Mouse (Mus musculus) limb, embryonic 15.5 days (tissue): ENCODE measurements around the gene Aldh1l1. TPM values are rescaled to one million over a fixed set of nuclear protein-coding genes. Genes with fewer than 3 reads are reported as not detected.
"Not testable (repeated sequence)": the region's sequence is repeated elsewhere in the genome, so short reads cannot be mapped to it uniquely, and the experiment has no call there.

Source experiments
- ATAC-seq: fragments of 200-750 bp; cut with Nextera tagmentation; 2 replicates; pipeline ENCODE4 v1.8.0; 2017; ENCODE audit warnings: low read depth, moderate TSS enrichment; ENCODE audit not compliant: insufficient number of reproducible peaks, low FRiP score, low TSS enrichment
- H3K27ac ChIP-seq: fragments of 300-500 bp; sonication (generic); 2 replicates; pipeline ENCODE4 v1.5.1; 2015; ENCODE audit warnings: moderate library complexity, mild to moderate bottlenecking, inconsistent platforms
- H3K27me3 ChIP-seq: fragments of 300-500 bp; sonication (generic); 2 replicates; pipeline ENCODE4 v1.6.1; 2015; ENCODE audit warnings: inconsistent platforms
- H3K36me3 ChIP-seq: fragments of 300-500 bp; sonication (generic); 2 replicates; pipeline ENCODE4 v1.6.1; 2015; ENCODE audit warnings: inconsistent platforms
- H3K4me1 ChIP-seq: fragments of 300-500 bp; sonication (generic); 2 replicates; pipeline ENCODE4 v1.6.1; 2015; ENCODE audit warnings: inconsistent platforms
- H3K4me2 ChIP-seq: fragments of 300-500 bp; sonication (generic); 2 replicates; pipeline ENCODE4 v1.6.1; 2015; ENCODE audit warnings: mild to moderate bottlenecking, inconsistent platforms
- H3K4me3 ChIP-seq: fragments of 300-500 bp; sonication (generic); 2 replicates; pipeline ENCODE4 v1.5.1; 2015; ENCODE audit warnings: mild to moderate bottlenecking, inconsistent platforms
- H3K9ac ChIP-seq: fragments of 300-500 bp; sonication (generic); 2 replicates; pipeline ENCODE4 v1.6.1; 2015; ENCODE audit warnings: inconsistent platforms
- H3K9me3 ChIP-seq: fragments of 300-500 bp; sonication (generic); 2 replicates; pipeline ENCODE4 v1.6.1; 2016; ENCODE audit warnings: inconsistent platforms
- WGBS: fragments of 180-500 bp; shearing (Covaris S2); methylation state at CpG from one replicate; pipeline ENCODE4 v1.1.7; 2015; 5-methylcytosine and 5-hydroxymethylcytosine counted together
- polyA plus RNA-seq: library from polyadenylated mRNA; unstranded; fragments of >200 nt; fragmentation: Nextera tagmentation; extraction: Ambion mirVana; gene quantifications from 2 replicates; pipeline ENCODE4 v1.2.1, GENCODE M21; 2015

Gene Aldh1l1
- polyA plus RNA-seq, 1 experiment from 2014 or later, result 1.9 TPM

GRCm38 (mm10) chr6:90625207-90625994 is 139.2 kb downstream of the Aldh1l1 start:
- Histone ChIP-seq H3K9me3 (no peaks in the 10 kb centered on the region), H3K4me2 (no peak overlapping the region), H3K27ac (no peak overlapping the region), H3K4me3 (no peak overlapping the region), H3K9ac (no peak overlapping the region), H3K4me1 (peaks cover 8% of the 10 kb centered on the region; the same call in 1 of the 2 replicates), H3K27me3 (no peaks in the 10 kb centered on the region), H3K36me3 (no peaks in the 10 kb centered on the region)
- no peak for ATAC-seq
- WGBS, result 71% methylated on average over 7 of the region's 7 CpGs

DNA sequence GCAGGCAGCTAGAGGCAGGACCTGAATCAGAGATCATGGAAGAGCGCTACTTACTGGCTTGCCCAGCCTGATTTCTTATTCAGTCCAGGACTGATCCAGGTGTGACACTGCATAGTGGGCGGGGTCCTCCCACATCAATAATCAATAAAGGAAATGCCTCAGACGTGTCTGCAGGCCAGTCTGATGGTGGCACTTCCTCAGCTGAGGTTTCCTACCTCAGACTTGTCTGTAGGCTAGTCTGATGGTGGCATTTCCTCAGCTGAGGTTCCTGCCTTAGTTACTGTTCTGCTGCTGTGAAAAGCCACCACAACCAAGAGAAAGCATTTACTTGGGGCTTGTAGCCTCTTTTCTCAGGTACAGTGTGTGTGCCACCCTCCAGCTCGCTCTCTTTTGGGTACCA is 141.3 kb downstream of the Aldh1l1 start:
- WGBS, result 84% methylated on average over 4 of the region's 4 CpGs
- H3K9me3 ChIP-seq, result no peaks in the 10 kb centered on the region
- ATAC-seq, result no peak

DNA sequence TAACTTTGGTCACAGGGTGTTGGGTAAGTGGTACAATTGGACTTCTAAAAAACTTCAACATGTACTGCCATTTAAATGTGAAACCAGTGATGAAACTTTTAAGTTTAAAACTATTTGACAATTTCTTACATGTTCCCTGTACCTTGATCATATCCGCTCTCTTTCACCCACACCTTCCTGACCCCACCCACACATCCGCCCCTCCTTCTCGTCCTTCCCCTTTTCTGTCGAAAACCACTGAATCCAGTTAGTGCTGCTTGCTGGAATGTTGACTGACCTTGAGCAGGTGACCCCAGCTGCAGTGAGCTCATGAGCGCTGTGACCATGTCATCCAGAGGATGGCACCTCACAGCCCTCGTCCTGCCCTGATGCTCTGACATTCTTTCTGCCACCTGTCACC is 143.3 kb downstream of the Aldh1l1 start:
- Histone ChIP-seq H3K27me3 (no peaks in the 10 kb centered on the region), H3K36me3 (no peaks in the 10 kb centered on the region), H3K9ac (no peak overlapping the region), H3K27ac (no peak overlapping the region), H3K9me3 (no peaks in the 10 kb centered on the region), H3K4me2 (no peak overlapping the region), H3K4me1 (0 out of 2 replicates have a peak, but pooled peaks cover 3% of the 10 kb centered on the region), H3K4me3 (no peak overlapping the region)
- no peak for ATAC-seq
- 81% methylated on average over 6 of the region's 6 CpGs for WGBS

More for the DNA sequence above, 141.3 kb downstream of the Aldh1l1 start:
- H3K27ac ChIP-seq, result no peak overlapping the region
- H3K27me3 ChIP-seq, result no peaks in the 10 kb centered on the region
- H3K4me3 ChIP-seq, result no peak overlapping the region
- no peak overlapping the region for H3K4me2 ChIP-seq
- no peaks in the 10 kb centered on the region for H3K36me3 ChIP-seq
- no peak overlapping the region for H3K9ac ChIP-seq
- H3K4me1 ChIP-seq, result peaks cover 8% of the 10 kb centered on the region; the same call in 1 of the 2 replicates

GRCm38 (mm10) chr6:90630427-90630826 is 144.2 kb downstream of the Aldh1l1 start:
- no peak overlapping the region for H3K4me2 ChIP-seq
- H3K36me3 ChIP-seq, result no peaks in the 10 kb centered on the region
- no peak overlapping the region for H3K9ac ChIP-seq
- ATAC-seq, result no peak
- H3K27me3 ChIP-seq, result no peaks in the 10 kb centered on the region
- H3K4me3 ChIP-seq, result no peak overlapping the region
- no peaks in the 10 kb centered on the region for H3K9me3 ChIP-seq
- WGBS, result 91% methylated on average over 7 of the region's 7 CpGs
- no peak overlapping the region for H3K27ac ChIP-seq
- 0 out of 2 replicates have a peak, but pooled peaks cover 2% of the 10 kb centered on the region for H3K4me1 ChIP-seq

- ATAC-seq, H3K36me3 ChIP-seq, H3K27ac ChIP-seq, H3K4me2 ChIP-seq, H3K9me3 ChIP-seq, H3K4me1 ChIP-seq, H3K4me3 ChIP-seq, H3K27me3 ChIP-seq, H3K9ac ChIP-seq: not testable (repeated sequence)
- WGBS, result 72% methylated on average over 3 of the region's 3 CpGs
These were observed 146.3 kb downstream of the Aldh1l1 start for GRCm38 (mm10) chr6:90632526-90632925.

DNA sequence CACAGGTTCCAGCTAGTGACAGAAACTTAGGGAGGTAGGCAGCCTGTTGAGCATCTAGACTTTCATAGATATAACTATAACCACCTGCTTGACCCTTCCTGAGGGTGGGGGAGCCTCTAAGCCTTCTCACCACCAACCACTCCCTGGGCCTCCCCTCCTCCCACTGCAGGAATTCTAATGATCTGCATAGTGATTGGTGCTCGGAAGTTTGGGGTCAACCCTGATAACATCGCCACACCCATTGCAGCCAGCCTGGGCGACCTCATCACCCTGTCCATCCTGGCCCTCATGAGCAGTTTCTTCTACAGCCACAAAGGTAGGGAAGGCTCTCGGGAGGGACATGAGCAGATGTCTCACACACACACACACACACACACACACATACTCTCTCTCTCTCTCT is 148.9 kb downstream of the Aldh1l1 start:
- Histone ChIP-seq H3K27ac (no peak overlapping the region), H3K36me3 (no peaks in the 10 kb centered on the region), H3K9me3 (no peaks in the 10 kb centered on the region), H3K4me3 (no peak overlapping the region), H3K27me3 (no peaks in the 10 kb centered on the region), H3K4me1 (no peaks in the 10 kb centered on the region), H3K9ac (no peak overlapping the region), H3K4me2 (no peak overlapping the region)
- ATAC-seq, result no peak
- WGBS, result 26% methylated on average over 4 of the region's 4 CpGs

- Histone ChIP-seq H3K27me3 (no peaks in the 10 kb centered on the region), H3K4me3 (no peak overlapping the region), H3K4me1 (no peaks in the 10 kb centered on the region), H3K9me3 (no peaks in the 10 kb centered on the region), H3K9ac (no peak overlapping the region), H3K27ac (no peak overlapping the region), H3K36me3 (no peaks in the 10 kb centered on the region), H3K4me2 (no peak overlapping the region)
- ATAC-seq, result no peak
- 77% methylated on average over 3 of the region's 3 CpGs for WGBS
These were observed 149.4 kb downstream of the Aldh1l1 start for GRCm38 (mm10) chr6:90635611-90636010.

GRCm38 (mm10) chr6:90643057-90643456 is 156.8 kb downstream of the Aldh1l1 start:
- Histone ChIP-seq H3K9me3 (no peaks in the 10 kb centered on the region), H3K4me3 (no peak overlapping the region), H3K4me1 (no peaks in the 10 kb centered on the region), H3K9ac (no peak overlapping the region), H3K27me3 (no peaks in the 10 kb centered on the region), H3K36me3 (no peaks in the 10 kb centered on the region), H3K27ac (no peak overlapping the region), H3K4me2 (no peak overlapping the region)
- no peak for ATAC-seq
- WGBS, result 78% methylated on average over 3 of the region's 3 CpGs

DNA sequence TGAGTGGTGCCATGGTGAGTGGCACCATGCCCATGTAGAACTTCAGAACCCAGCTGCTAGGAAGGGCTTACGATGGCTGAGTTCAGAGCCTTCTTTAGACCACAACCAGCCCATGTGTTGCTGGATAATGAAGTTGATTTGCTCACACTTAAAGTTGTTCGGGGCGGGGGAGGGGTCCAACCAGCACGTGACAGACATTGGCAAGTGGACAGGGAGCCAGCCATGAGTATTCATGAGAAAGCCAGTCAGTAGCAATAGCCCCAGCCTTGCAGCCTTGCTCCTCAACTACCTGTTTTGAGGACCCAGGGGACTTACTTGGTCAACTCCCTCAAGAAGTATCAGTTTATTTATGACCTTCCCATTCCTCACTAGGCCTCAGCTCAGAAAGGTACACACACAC is 158.7 kb downstream of the Aldh1l1 start:
- Histone ChIP-seq H3K36me3 (no peaks in the 10 kb centered on the region), H3K9me3 (no peaks in the 10 kb centered on the region), H3K27me3 (no peaks in the 10 kb centered on the region), H3K27ac (no peak overlapping the region), H3K4me2 (no peak overlapping the region), H3K4me1 (no peaks in the 10 kb centered on the region), H3K9ac (no peak overlapping the region), H3K4me3 (no peak overlapping the region)
- no peak for ATAC-seq
- 62% methylated on average over 4 of the region's 4 CpGs for WGBS

DNA sequence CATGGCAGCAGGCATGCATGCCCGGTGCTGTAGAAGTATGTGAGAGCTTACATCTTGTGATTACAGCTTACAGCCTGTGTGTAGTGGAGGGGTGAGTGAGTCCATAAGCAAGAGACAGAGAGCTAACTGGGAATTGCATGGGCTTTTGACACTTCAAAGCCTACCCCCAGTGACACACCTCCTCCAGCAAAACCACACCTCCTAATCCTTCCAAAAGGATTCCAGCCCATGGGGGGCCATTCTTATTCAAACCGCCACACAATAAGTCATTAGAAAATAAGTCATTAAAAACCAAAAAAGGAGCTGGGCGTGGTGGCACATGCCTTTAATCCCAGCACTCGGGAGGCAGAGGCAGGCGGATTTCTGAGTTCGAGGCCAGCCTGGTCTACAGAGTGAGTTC is 162.2 kb downstream of the Aldh1l1 start:
- no peak for ATAC-seq
- H3K4me3 ChIP-seq, result no peak overlapping the region
- H3K9ac ChIP-seq, result no peak overlapping the region
- H3K4me2 ChIP-seq, result no peak overlapping the region
- WGBS, result 90% methylated on average over 6 of the region's 6 CpGs
- no peaks in the 10 kb centered on the region for H3K9me3 ChIP-seq
- no peaks in the 10 kb centered on the region for H3K4me1 ChIP-seq
- no peaks in the 10 kb centered on the region for H3K36me3 ChIP-seq
- no peak overlapping the region for H3K27ac ChIP-seq
- no peaks in the 10 kb centered on the region for H3K27me3 ChIP-seq

DNA sequence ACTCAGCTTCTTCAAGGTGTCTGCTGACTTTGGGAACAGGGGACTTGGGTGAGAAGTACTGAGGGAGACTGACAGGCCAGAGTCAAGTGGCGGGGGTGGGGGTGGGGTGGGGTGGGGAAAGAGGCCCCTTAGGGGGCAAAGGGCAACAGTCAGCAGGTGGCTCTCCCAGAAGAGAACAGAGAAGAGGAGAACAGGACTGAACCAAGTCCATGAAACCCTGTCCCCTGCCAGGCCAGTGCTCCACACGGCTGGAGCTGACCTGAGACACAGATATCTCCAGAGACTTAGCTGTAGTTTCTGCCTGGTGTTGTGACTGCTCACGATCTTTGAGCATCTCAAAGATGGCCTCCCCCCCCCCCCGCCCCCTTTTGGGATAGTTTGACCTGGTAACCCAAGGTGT is 163.1 kb downstream of the Aldh1l1 start:
- Histone ChIP-seq H3K27ac (no peak overlapping the region), H3K9ac (no peak overlapping the region), H3K4me2 (no peak overlapping the region), H3K9me3 (no peaks in the 10 kb centered on the region), H3K36me3 (no peaks in the 10 kb centered on the region), H3K4me3 (no peak overlapping the region), H3K4me1 (no peaks in the 10 kb centered on the region), H3K27me3 (no peaks in the 10 kb centered on the region)
- no peak for ATAC-seq
- 71% methylated on average over 4 of the region's 4 CpGs for WGBS
